In genomic region chr6:134793911-134794520, GRCm38 (mm10) we compare ENCODE assay signal across 8 mouse cellular contexts. TPM values are rescaled to one million over a fixed set of nuclear protein-coding genes. Genes with fewer than 3 reads are reported as not detected.
A peak's percentile ranks its signal among the peaks of the same experiment; 100 is the strongest.
DNase-seq lines count a peak whose midpoint lies in the region; ATAC-seq lines count a peak whose summit lies in the region.

No protein-coding gene starts in this region.

- no peaks in the 10 kb centered on the region for H3K9me3 ChIP-seq in heart, embryonic 12.5 days (replicated peaks)
- H3K9me3 ChIP-seq in kidney, embryonic 16.5 days (ENCODE audit: low read length): no peaks in the 10 kb centered on the region
- no peaks in the 10 kb centered on the region for H3K9me3 ChIP-seq in liver, embryonic 12.5 days (replicated peaks)
- no peaks in the 10 kb centered on the region for H3K9me3 ChIP-seq in stomach, embryonic 14.5 days (ENCODE audit: control insufficient read depth, low read depth, low read length)

- H3K4me3 ChIP-seq in heart, embryonic 12.5 days: no peak overlapping the region
- no peak overlapping the region for H3K4me3 ChIP-seq in kidney, embryonic 16.5 days (ENCODE audit: low read length)
- H3K4me3 ChIP-seq in liver, embryonic 12.5 days: peak overlapping the region; percentile 85
- H3K4me3 ChIP-seq in stomach, embryonic 14.5 days (ENCODE audit: low read depth, low read length): no peak overlapping the region

- H3K27ac ChIP-seq in heart, embryonic 12.5 days (ENCODE audit: poor library complexity, severe bottlenecking): no peak overlapping the region
- H3K27ac ChIP-seq in kidney, embryonic 16.5 days (ENCODE audit: low read length): peak overlapping the region; percentile 59; the same call in 1 of the 2 replicates
- H3K27ac ChIP-seq in liver, embryonic 12.5 days: no peak overlapping the region
- H3K27ac ChIP-seq in stomach, embryonic 14.5 days (ENCODE audit: low read length): no peak overlapping the region

- no peaks in the 10 kb centered on the region for H3K36me3 ChIP-seq in heart, embryonic 12.5 days
- no peaks in the 10 kb centered on the region for H3K36me3 ChIP-seq in kidney, embryonic 16.5 days (ENCODE audit: insufficient read depth, low read length)
- no peaks in the 10 kb centered on the region for H3K36me3 ChIP-seq in liver, embryonic 12.5 days
- H3K36me3 ChIP-seq in stomach, embryonic 14.5 days (ENCODE audit: control insufficient read depth, insufficient read depth, low read length): no peaks in the 10 kb centered on the region

- no peak overlapping the region for H3K9ac ChIP-seq in heart, embryonic 12.5 days
- no peak overlapping the region; the same call in 1 of the 2 replicates for H3K9ac ChIP-seq in kidney, embryonic 16.5 days (replicated peaks; ENCODE audit: low read length)
- 0 out of 2 replicates have a peak overlapping the region, but pooled peaks have one; percentile 23 for H3K9ac ChIP-seq in liver, embryonic 12.5 days
- H3K9ac ChIP-seq in stomach, embryonic 14.5 days (replicated peaks; ENCODE audit: low read depth, low read length): no peak overlapping the region

- 15% methylated on average over 21 of the region's 21 CpGs for WGBS in heart, embryonic 12.5 days
- WGBS in kidney, embryonic 16.5 days: 15% methylated on average over 21 of the region's 21 CpGs
- WGBS in liver, embryonic 12.5 days (ENCODE audit: insufficient replicate concordance): 12% methylated on average over 21 of the region's 21 CpGs
- WGBS in stomach, embryonic 14.5 days: 17% methylated on average over 21 of the region's 21 CpGs

- no peaks in the 10 kb centered on the region for H3K27me3 ChIP-seq in heart, embryonic 12.5 days (replicated peaks)
- no peaks in the 10 kb centered on the region for H3K27me3 ChIP-seq in kidney, embryonic 16.5 days (ENCODE audit: insufficient read depth, low read length)
- 0 out of 2 replicates have a peak, but pooled peaks cover 3% of the 10 kb centered on the region for H3K27me3 ChIP-seq in liver, embryonic 12.5 days (replicated peaks)
- no peaks in the 10 kb centered on the region for H3K27me3 ChIP-seq in stomach, embryonic 14.5 days (ENCODE audit: control insufficient read depth, insufficient read depth, low read length)

- H3K4me1 ChIP-seq in heart, embryonic 12.5 days (replicated peaks): peaks cover 19% of the 10 kb centered on the region
- H3K4me1 ChIP-seq in kidney, embryonic 16.5 days (ENCODE audit: insufficient read depth, low read length): peaks cover 19% of the 10 kb centered on the region; the same call in 1 of the 2 replicates
- H3K4me1 ChIP-seq in liver, embryonic 12.5 days: peaks cover 29% of the 10 kb centered on the region
- 0 out of 2 replicates have a peak, but pooled peaks cover 7% of the 10 kb centered on the region for H3K4me1 ChIP-seq in stomach, embryonic 14.5 days (ENCODE audit: control insufficient read depth, insufficient read depth, low read length)

- peak overlapping the region; percentile 52 for H3K4me2 ChIP-seq in heart, embryonic 12.5 days
- H3K4me2 ChIP-seq in kidney, embryonic 16.5 days (replicated peaks; ENCODE audit: low read depth, low read length): peak overlapping the region; percentile 37
- H3K4me2 ChIP-seq in liver, embryonic 12.5 days: peak overlapping the region; percentile 91
- H3K4me2 ChIP-seq in stomach, embryonic 14.5 days (replicated peaks; ENCODE audit: low read depth, low read length): peak overlapping the region; percentile 24

- peak; percentile 62 for DNase-seq in c-Kit-negative CD71-positive TER-119-positive erythroid progenitor cells, embryonic 14.5 days (ENCODE audit: low read depth, low spot score)
- peak; percentile 66 to 79 for DNase-seq in natural killer cell, adult 2 months (ENCODE audit: low spot score in 2 of 2)

- ATAC-seq in CD4-positive, CD25-positive, alpha-beta regulatory T cell, adult 4 months: peak; percentile 62
- peak; percentile 87 for ATAC-seq in erythroid progenitor cell, adult 5-6 weeks (replicated peaks; ENCODE audit: low FRiP score, poor library complexity, severe bottlenecking)
- ATAC-seq in heart, embryonic 12.5 days (ENCODE audit: insufficient number of reproducible peaks, low FRiP score): no peak
- peak; percentile 72 for ATAC-seq in kidney, embryonic 16.5 days (ENCODE audit: low FRiP score, low TSS enrichment)
- ATAC-seq in liver, embryonic 12.5 days: peak; percentile 25; the same call in 1 of the 2 replicates
- no peak for ATAC-seq in stomach, embryonic 14.5 days (ENCODE audit: insufficient number of reproducible peaks, insufficient read depth, low FRiP score, low read depth)

RNA-seq across cellular contexts. Expression of gene Dusp16, which starts 1.6 kb away (rescaled TPM):
- 1 to 10 TPM; 2.8 to 3.9 TPM for polyA plus RNA-seq in CD4-positive, CD25-positive, alpha-beta regulatory T cell, adult 4 months (2017; shearing (Covaris generic))
- 10.5 TPM in 1 of 2 replicates, not detected in the other for total RNA-seq in erythroid progenitor cell, adult 5-6 weeks (2015; ENCODE audit: low replicate concordance)
- total RNA-seq in erythroid progenitor cell, adult 5-6 weeks (2017; ENCODE audit: low replicate concordance): 2.9 and 5.0 TPM in 2 replicates
- polyA plus RNA-seq in heart, embryonic 12.5 days (2016; fragmentation: Nextera tagmentation; extraction: Ambion mirVana): 21.8 and 24.9 TPM in 2 replicates
- polyA plus RNA-seq in kidney, embryonic 16.5 days (2015; fragmentation: Nextera tagmentation; extraction: Ambion mirVana): 11.9 and 12.4 TPM in 2 replicates
- 6.6 and 6.7 TPM in 2 replicates for polyA plus RNA-seq in liver, embryonic 12.5 days (2016; fragmentation: Nextera tagmentation; extraction: Ambion mirVana)
- 19.2 and 21.4 TPM in 2 replicates for polyA plus RNA-seq in stomach, embryonic 14.5 days (2014; fragmentation: Nextera tagmentation; extraction: Ambion mirVana)

RNA-seq across cellular contexts. Expression of gene Crebl2, which starts 35.9 kb away (rescaled TPM):
- 10 to 100 TPM; 28.9 to 33.5 TPM for polyA plus RNA-seq in CD4-positive, CD25-positive, alpha-beta regulatory T cell, adult 4 months (2017; shearing (Covaris generic))
- total RNA-seq in erythroid progenitor cell, adult 5-6 weeks (2015; ENCODE audit: low replicate concordance): 5.8 and 6.7 TPM in 2 replicates
- 10.5 and 13.7 TPM in 2 replicates for total RNA-seq in erythroid progenitor cell, adult 5-6 weeks (2017; ENCODE audit: low replicate concordance)
- 1.9 and 2.3 TPM in 2 replicates for polyA plus RNA-seq in heart, embryonic 12.5 days (2016; fragmentation: Nextera tagmentation; extraction: Ambion mirVana)
- polyA plus RNA-seq in kidney, embryonic 16.5 days (2015; fragmentation: Nextera tagmentation; extraction: Ambion mirVana): 2.8 TPM in 2 replicates
- 1.2 and 1.8 TPM in 2 replicates for polyA plus RNA-seq in liver, embryonic 12.5 days (2016; fragmentation: Nextera tagmentation; extraction: Ambion mirVana)
- polyA plus RNA-seq in stomach, embryonic 14.5 days (2014; fragmentation: Nextera tagmentation; extraction: Ambion mirVana): 3.5 and 4.1 TPM in 2 replicates

Comparison
In these comparisons a context has a peak if more than half of its experiments do, and no peak if none do; other contexts are left out.
1. ATAC-seq: peak in CD4-positive, CD25-positive, alpha-beta regulatory T cell, adult 4 months (single experiment), erythroid progenitor cell, adult 5-6 weeks (single experiment), kidney, embryonic 16.5 days (single experiment) and liver, embryonic 12.5 days (single experiment); none in heart, embryonic 12.5 days (single experiment) and stomach, embryonic 14.5 days (single experiment).
2. H3K4me2 ChIP-seq: peak in every context shown above with its lines; median percentile 91 in liver, embryonic 12.5 days; 52 in heart, embryonic 12.5 days; 37 in kidney, embryonic 16.5 days; 24 in stomach, embryonic 14.5 days.